Mouse (Mus musculus) 416B (cell line): ENCODE results near the gene Hoxa13.
A peak's percentile ranks its signal among the peaks of the same experiment; 100 is the strongest.

Experiments used
- DNase-seq: peaks from one replicate; pipeline ENCODE4 v3.0.0; 2011; ENCODE audit warnings: low read depth

Gene Hoxa13

GRCm38 (mm10) chr6:52268756-52269155 is 8.1 kb upstream of the Hoxa13 start:
- no peak for DNase-seq

GRCm38 (mm10) chr6:52268341-52268740 is 7.7 kb upstream of the Hoxa13 start:
- DNase-seq: no peak

- no peak for DNase-seq
Observed at GRCm38 (mm10) chr6:52267691-52268090, 7.0 kb upstream of the Hoxa13 start.

- DNase-seq: no peak
Observed at GRCm38 (mm10) chr6:52267221-52267620, 6.5 kb upstream of the Hoxa13 start.

- DNase-seq: no peak
Observed at GRCm38 (mm10) chr6:52266666-52266985, 5.9 kb upstream of the Hoxa13 start.

GRCm38 (mm10) chr6:52265913-52266665 is 5.4 kb upstream of the Hoxa13 start:
- no peak for DNase-seq

- no peak for DNase-seq
Observed at GRCm38 (mm10) chr6:52265306-52265912, 4.7 kb upstream of the Hoxa13 start.

GRCm38 (mm10) chr6:52264106-52264790 is 3.6 kb upstream of the Hoxa13 start:
- DNase-seq: no peak

GRCm38 (mm10) chr6:52263321-52263585 is 2.6 kb upstream of the Hoxa13 start:
- no peak for DNase-seq

- DNase-seq: no peak
Observed at GRCm38 (mm10) chr6:52262463-52263320, 2.0 kb upstream of the Hoxa13 start.

- no peak for DNase-seq
Observed at GRCm38 (mm10) chr6:52261751-52262462, 1.2 kb upstream of the Hoxa13 start.

- no peak for DNase-seq
Observed at GRCm38 (mm10) chr6:52259811-52260261, 844 bp downstream of the Hoxa13 start.

GRCm38 (mm10) chr6:52259081-52259790 is 1.4 kb downstream of the Hoxa13 start:
- no peak for DNase-seq

GRCm38 (mm10) chr6:52256956-52257355 is 3.7 kb downstream of the Hoxa13 start:
- DNase-seq: peak; percentile 73

- no peak for DNase-seq
Observed at GRCm38 (mm10) chr6:52253511-52254500, 6.9 kb downstream of the Hoxa13 start.

- no peak for DNase-seq
Observed at GRCm38 (mm10) chr6:52252775-52253376, 7.8 kb downstream of the Hoxa13 start.

GRCm38 (mm10) chr6:52252016-52252774 is 8.5 kb downstream of the Hoxa13 start:
- DNase-seq: no peak

GRCm38 (mm10) chr6:52251177-52251879 is 9.4 kb downstream of the Hoxa13 start:
- DNase-seq: no peak
